Mouse (Mus musculus) embryonic fibroblast, embryonic 13.5 days (primary cell): Measurements from ENCODE around the gene Btbd16.

Source experiments
- CTCF ChIP-seq: IDR thresholded peaks from 2 replicates; pipeline ENCODE4 v1.5.1; 2011; ENCODE audit warnings: mild to moderate bottlenecking, control low read depth, low read length, moderate library complexity, borderline replicate concordance; ENCODE audit not compliant: insufficient read depth
- POLR2A ChIP-seq: IDR thresholded peaks from 2 replicates; pipeline ENCODE4 v1.6.1; 2011; ENCODE audit warnings: low read depth, mild to moderate bottlenecking, control low read depth, low read length, moderate library complexity

DNA sequence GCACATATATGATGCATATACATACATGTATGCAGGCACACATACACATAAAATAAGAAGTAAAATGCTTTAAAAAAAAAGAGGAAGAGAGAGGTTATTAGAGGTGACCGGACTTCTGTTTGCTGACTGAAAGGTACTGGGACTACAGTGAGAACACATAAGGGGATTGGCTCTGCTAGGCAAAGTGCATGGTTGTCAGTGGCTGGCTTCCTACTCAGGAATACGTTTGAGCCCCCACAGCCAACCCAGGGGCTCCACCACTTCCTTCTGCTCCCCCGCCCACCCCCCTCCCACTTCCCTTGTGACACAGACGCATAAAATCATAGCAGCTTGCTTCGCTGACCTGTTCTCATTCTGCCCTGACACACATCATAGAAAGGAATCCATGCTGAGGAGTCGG, 84.1 kb downstream of the Btbd16 start:
- TF ChIP-seq CTCF: no peak
- TF ChIP-seq POLR2A: no peak
